Mouse (Mus musculus) urinary bladder, postnatal 36 days (tissue): ENCODE data around the gene Mmd2.

Experiments used
- DNase-seq, 2 experiments: peaks; one replicate each; pipeline ENCODE4 v3.0.0; 2022; ENCODE audit warnings: low spot score in 2 of 2, mixed read lengths in 1 of 2

Mmd2 gene

DNA sequence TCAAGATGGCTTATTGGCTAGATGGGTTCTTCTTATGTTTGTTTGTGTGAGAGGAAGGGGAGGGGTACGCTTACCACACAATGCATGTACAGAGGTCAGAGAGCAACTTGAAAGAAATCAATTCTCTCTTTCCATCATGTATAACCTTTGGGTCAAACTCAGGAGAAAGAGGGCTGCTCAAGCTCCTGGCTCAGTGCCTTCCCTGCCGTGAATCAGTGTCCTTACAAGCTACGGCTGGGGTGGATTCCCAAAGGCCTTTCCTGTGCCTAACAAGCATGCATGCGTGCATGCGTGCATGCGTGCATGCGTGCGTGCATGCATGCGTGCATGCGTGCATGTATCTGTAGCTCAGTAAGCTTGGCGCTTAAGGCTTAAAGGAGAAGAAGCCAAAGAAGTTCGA is 3.3 kb downstream of the Mmd2 start:
- DNase-seq: no peak

DNA sequence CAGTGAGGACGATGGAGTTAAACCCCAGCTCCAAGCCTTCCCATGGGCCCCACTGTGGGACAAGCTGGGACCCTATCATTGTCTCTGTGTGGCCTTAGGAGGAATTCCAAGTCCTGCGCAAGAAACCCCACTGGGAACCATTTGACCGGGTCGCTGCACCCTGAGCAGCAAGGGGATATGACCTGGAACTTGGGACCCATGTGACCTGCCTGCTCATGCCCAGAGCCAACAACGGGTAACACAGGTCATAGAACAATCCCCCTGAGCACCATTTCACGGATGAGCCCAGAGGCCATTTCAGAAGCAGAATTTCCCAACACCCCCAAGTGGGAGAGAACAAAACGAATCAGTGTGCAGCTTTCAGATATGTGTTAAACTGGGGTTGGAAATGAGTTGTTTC is 4.2 kb downstream of the Mmd2 start:
- no peak for DNase-seq

DNA sequence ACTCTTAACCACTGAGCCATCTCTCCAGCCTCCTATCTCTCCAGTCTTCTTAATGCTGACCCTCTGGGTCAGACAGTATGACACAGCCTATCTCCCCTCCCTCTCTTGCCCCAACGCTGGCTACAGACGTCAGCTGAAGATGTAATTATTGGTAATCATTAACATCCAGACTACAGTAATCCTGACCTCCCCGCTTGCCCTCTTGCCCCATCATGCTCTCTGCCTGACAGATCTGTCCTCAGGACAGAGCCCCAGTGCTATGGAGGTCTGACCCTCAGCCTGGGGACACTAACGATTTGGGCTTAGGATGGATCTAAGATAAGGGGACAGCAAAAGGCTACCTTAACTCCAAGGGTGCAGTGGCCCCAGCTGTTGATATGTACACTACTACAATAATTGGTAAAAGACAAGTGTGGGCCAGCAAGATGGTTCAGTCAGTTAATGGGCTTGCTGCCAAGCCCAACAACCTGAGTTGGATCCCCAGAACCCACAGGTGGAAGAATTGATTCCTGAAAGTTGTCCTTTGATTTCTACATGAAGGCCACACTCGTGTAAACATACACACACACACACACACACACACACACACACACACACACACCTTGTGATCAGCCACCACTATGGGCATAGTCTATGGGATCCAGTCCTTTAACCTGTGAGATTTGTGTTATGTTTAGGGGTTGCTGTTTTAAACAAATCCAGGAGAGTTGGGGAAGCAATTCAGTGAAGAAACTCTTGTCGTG is 10.8 kb downstream of the Mmd2 start:
- no peak for DNase-seq

DNA sequence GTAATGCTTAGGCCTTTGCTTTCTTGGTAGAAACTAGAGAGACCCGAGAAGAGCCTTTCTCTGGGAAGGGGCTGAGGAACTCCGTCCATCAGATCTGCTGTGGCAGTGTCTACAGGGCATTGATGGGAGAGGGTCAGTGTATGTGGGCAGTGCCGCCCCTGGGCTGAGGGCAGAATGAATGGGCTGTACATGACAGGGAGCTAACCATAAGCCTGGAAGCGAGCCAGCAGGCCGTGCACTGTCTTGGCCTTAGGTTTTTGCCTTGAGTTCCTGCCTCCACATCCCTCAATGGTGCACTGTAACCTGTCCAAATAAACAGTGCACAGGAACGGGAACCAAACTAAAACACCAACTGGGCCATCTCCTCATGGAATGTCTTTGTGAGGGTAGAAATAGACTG is 11.9 kb downstream of the Mmd2 start:
- no peak for DNase-seq

DNA sequence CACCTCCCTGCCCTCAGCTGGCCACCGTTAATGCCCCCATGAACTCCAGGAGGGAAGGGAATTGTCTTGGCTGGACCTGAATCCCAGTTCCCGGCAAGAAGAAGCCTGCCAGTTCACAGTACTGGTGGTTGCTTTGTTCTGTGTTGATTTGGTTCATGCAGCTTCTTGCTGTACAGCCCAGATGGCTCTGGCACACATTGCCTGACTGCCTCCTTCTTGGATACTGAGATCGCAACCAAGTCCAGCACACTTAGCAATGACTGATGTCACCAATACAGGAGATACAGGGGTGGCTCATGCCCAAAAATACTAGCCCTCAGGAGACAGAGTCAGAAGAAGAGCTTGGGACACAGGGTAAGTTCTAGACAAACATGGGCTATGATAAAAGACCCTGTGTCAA is 12.9 kb downstream of the Mmd2 start:
- DNase-seq: no peak

DNA sequence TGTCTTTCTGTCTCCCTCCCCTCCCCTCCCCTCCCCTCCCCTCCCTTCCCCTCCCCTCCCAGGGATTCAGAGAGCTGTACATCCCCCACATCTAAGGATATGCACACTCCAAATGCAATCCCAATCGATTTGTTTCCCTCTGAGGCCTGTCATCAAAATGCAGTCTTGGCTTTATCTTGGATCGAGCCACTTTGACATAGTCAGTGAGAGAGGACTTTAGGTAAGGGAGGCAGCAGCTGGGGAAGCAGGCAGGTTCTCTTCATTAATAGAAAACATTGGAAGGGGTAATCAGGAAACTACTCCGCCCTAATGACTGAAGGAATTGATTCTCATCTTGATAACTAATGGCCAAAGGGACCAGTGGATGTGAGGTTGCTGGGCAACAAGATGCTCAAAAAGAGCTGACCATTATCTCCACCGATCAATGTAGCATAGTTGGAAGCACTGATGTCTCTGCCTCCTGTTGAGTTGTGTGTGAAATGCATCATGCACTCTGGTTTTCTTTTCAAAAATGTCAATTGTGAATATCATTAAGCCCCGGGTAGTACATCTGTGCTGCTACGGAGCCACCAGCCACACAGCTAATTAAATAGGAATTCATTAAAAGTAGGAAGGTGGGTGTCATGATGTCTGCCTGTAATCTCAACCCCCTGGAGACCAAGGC is 17.5 kb downstream of the Mmd2 start:
- DNase-seq: no peak

DNA sequence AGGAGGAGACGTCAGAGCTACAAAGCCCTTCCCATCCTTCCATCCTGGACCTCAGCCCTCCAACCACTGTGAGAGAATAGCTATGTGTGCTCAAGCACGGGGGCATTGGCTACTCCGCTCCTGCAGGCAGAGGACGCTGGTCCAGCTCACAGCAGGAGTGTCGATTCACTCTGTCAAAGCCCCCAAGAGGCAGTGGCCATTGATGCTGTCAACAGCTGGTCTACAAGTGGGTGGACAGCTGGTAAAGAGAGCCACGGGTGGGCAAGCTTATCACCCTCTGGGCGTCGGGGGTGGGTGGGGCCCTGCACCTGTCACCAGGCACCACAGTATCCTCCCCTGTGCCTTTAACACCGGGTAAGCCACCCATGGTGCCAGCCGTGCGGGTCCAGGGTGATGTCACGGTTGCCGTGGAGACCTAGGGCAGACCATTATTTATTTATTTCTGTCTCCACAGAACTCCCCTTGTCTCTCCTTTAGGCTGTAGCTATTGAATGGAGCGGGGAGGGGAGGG is 24.9 kb downstream of the Mmd2 start:
- no peak for DNase-seq

DNA sequence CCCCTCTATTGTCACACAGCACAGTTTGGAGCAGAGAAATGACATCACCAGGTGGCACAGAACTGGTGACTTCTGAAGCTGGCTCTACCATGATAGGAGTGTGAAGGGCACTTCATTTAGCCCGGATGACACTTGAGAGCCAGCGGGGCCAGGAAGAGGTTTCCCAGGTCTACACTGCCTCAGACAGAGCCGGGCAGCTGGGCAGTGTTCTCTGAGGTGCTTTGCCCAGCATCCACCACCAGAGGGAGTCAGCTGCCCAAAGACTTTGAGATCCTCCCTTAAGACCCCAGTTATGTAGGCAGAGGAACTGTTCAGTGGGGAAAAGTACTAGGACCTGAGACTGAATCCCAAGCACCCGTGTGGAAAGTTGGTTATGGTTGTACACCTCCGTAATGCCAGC is 27.1 kb downstream of the Mmd2 start:
- DNase-seq: no peak

DNA sequence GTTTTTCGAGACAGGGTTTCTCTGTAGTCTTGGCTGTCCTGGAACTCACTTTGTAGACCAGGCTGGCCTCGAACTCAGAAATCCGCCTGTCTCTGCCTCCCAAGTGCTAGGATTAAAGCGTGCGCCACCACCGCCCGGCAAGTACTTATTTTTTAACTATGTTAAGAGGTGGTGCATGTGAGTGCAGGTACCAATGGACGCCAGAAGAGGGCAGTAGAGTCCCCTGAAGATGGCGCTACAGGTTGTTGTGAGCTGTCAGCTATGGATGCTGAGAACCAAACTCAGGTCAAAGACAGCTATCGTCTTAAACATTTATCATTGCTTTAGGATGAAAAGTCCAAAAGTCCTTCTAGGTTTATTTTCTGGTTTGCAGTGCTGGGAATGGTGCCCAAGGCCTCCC is 30.4 kb downstream of the Mmd2 start:
- no peak for DNase-seq

DNA sequence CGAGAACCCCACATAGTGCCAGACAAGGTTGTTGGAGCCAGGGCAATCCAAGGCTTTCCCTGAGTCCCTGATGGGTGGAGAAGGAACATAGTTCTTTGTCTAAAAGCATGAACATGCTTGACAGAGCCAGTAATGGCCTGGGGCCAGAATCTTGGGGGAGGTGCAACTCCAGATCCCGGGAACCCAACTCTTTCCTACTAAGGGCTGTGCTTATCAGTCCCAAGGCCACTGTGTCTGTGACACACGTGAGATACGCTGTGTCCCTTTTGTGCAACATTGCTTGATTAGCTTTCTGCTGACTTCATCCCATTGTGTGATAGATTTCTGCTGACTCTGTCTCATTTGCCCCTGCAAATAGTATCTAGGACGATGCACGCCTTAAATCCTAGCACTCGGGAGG is 31.8 kb downstream of the Mmd2 start:
- DNase-seq: peak in 1 of 2 experiments; percentile 35

DNA sequence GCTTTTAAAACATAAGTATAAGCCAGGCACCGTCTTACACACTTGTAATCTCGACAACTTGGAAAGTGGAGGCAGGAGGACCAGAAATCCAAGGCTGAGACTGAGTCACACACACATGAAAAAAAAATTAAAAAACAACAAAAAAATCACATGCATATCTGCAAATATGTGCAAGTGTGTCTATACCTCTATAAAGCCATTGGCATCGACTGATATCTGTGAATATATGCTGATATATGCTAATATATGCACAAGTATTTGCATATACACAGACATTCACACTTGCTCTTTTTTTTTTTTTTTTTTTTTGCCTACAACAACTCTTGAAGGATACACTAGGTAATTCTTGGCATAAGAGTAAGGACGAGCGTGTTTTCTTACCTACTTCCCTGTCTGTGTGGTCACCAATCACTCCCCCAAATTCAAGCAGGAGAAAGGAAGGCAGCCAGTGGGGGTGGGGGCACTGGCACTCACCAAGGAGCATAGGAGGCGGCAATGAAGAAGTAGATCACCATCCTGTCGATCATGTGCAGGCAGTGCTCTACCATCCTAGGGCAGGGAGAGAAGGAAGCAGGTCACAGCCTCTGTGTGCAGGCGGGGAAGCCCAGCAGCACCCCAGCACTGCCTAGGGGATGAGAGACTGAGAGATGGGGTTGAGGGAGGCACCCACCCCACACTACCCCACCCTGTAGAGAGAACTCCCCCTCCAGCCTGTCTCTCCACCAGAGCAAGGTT is 34.1 kb downstream of the Mmd2 start:
- no peak for DNase-seq

DNA sequence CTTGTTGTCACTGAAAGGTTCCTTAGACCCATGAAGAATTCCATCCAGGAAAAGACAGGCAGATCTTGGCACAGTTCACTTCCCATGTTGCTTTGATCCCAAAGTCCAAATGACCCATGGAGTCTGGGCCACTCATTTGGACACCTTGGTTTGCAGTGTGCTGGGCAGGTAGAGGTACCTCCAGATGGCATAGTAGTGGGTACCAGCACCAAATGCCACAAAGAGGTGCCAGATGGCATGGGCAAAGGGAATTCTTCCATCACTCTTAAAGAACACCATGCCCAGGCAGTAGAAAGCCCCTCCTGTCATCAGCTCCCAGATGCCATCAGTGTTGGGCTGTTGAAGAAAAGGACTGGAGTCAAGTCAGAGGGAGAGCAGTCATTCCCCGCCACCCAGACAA is 44.0 kb downstream of the Mmd2 start:
- DNase-seq: no peak

DNA sequence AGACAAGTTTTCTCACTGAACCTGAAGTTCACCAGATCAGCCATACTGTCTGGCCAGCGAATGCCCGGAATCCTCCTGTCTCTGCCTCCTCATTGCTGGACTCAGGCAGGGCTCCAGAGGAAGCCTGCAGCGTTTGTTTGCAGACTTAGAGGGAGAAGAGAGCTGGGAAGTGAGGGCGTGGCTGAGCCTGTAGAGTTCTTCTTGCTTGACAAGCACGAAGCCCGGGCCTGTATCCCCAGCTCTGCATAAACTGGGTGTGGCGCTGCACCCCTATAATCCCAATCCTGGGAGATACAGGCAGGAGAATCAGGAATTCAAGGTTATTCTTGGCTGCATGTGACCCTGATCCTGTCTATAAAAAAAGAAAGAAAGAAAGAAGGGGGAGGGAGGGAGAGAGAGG is 48.3 kb downstream of the Mmd2 start:
- no peak for DNase-seq

DNA sequence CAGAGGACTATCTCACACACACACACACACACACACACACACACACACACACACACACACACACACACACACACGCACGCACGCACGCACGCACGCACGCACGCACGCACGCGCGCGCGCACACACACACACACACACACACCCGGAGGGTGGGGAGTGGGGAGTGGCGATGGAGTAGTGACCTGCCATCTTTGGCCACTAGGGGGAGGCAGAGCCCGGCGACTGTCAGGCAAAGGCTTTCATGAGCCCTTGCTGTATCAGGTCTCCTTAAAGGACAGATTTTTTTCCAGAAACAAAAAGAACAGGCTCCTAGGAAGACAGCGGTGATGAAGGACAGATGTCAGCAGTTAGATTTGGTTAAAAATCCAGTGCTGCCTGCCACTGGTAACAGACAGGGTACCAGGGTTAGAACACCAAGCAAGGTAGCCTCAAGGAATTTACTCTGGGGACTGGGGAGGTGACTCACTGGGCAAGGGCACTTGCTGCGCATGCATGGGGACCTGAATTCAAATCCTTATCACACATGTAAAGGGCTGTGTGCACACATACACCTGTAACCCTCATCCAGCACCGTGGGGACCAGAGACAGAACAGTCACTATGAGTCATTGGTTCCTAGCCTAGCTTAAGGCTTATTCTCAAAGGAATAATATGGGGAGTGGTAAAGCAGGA is 51.1 kb downstream of the Mmd2 start:
- DNase-seq: peak; percentile 35 to 69

DNA sequence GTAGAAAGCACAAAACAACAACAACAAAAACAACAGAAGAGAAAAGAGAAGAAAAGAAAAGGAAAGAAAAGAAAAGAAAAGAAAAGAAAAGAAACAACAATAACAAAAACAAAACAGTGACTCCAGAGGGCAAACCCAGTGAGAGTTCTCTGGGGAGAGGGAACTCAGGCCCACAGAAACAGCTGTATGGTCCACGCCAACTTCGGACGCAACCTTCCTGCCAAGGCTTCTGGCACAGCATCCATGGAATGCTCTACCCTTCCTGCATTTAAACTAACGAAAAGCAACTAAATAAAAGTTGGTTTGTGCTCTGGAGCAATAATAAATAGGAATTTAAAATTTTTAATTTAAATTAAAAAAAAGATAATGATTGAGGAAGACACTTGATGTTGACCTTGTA is 51.9 kb downstream of the Mmd2 start:
- peak in 1 of 2 experiments; percentile 16 for DNase-seq

DNA sequence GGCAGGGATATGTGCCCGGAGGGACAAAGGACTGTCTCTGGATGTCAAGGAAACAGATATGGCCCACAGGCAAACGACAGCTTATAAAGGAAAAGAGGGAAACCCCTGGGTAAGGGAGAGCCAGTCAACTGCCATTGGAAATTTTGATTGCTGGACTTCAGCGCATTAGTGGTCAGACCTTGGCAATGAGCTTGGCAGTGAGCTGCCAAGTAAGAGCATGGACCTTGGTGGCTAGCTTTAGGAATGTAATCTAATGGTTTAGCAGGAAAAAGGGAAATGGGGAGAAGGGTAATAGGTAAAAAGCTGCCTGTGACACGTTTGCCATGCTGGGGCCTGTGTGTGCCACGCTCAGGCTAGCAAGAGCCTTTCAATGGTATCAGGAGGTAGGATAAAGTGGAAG is 52.7 kb downstream of the Mmd2 start:
- DNase-seq: no peak

DNA sequence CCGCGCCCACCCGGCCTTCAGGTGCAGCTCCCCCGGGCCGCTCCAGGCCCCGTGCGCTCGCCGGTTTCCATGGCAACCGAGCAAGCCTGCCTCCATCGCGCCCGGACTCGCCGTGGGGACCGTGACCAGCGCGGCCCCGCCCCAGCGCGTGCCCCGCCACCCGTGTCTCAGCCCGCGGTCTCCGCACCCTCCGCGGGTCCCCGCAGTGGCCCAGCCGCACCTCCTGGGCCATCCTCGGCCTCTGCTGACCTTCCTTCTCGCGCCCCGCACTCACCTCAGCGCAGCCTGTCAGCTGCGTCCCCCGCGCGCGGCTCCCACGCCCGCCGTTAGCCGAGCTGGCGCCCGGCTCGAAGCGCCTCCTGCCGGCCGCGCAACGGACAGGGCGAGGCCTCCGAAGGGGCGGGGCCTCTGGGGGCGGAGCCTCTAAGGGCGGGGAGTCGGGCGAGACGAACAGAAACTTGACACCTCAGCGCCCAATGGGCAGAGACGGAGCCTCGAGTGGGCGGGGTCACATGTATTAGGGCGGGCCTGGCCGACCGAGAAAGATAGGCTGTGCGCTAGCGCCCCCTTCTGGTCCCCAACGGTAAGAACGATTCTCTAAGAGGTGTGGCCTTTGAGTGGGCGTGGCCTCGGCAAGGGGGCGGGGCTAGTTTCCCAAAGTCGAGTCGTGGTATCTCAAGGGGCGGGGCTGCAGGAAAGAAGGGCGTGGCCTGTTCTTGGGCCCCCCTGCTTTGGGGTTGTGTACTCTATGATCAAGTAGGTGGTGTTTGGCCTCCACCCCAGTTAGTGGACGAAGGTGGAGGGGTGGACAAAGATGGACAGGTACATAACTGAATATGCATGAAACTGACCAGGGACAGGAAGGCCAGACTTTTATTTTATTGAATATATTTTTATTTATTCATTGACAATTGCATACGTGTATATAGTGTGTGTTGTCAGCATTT is 57.6 kb downstream of the Mmd2 start, which contains the start of gene Radil:
Gene Radil (minus strand): TSS at position 393 of the 947 bp plus-strand sequence.
- peak; percentile 88 to 93 for DNase-seq

DNA sequence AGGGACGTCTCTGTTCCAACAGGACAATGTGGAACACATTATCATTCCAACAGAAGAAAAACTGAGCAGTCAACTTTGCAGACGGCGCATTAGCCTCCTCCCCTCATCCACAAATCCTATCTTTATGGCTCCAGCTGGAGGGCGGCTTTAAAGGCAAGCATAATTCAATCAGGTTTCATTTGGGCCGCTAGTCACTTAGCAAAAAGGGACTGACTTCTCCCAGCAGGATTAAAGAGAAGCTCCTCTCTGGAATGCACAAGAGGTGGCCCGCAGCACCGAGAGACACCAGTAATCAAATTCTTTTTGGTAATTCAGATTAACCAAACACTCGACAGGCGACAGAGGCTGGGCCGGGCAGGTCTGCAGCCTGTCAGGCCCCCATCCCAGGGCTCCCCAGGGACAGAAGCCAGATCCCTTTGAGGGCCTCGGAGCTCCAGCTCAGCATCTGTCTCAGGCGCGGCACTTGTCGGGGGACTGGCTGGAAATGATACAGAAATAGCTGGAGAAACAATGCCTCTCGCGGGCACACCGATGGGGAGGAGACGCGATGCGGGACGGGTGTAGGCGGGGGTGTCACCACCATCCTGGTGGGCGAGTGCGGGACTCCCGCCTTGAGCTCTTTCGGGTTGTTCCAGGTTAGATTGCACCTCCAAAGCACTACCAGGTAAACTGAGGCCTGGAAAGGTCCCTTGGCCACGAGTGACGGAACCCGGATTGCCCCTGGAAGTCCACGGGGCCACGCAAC is 58.5 kb downstream of the Mmd2 start:
- peak; percentile 17 to 18 for DNase-seq

DNA sequence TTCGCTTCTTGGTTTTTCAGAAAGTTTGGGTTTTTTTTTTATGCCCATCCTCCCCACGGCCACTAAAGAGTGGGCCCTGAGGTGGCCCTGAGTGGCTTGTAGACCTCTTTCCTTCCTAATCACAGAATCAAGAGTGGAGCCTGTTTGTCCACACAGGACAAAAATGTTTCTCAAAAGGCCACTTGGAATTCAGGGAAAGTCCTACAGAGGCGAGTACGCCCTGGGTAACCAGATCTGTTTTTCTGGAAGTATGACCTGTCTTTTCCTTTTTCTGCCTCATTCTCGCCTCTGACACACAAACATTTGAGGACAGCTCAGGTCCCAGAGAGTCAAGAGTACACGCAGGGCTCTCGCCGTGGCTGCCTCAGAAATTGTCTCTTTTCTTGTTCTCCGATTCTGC is 59.2 kb downstream of the Mmd2 start:
- DNase-seq: no peak

DNA sequence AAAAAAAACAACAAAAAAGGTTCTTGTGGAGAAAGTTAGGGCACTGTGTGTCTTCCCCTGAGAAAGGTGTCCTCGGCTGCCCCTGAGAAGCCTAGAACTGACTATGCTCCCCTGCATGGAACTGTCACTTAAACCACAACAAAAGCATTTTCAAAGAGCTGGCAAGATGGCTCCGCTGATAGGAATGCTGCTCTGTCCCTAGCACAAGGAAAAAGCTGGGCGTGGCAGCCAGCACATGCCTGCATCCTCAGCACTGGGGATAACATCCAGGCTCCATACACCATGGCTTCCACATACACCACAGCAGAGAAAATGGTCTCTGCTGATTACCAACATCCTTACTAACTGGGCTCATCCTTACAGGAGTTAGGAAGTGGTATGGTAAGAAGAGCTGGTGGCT is 61.5 kb downstream of the Mmd2 start:
- DNase-seq: no peak
